Mouse (Mus musculus): Measurements from ENCODE around the gene Nsrp1. TPM values are rescaled to one million over a fixed set of nuclear protein-coding genes. Genes with fewer than 3 reads are reported as not detected.

Gene Nsrp1
- total RNA-seq, 2 experiments from 2014 or later, result 7.0 to 9.0 TPM

DNA sequence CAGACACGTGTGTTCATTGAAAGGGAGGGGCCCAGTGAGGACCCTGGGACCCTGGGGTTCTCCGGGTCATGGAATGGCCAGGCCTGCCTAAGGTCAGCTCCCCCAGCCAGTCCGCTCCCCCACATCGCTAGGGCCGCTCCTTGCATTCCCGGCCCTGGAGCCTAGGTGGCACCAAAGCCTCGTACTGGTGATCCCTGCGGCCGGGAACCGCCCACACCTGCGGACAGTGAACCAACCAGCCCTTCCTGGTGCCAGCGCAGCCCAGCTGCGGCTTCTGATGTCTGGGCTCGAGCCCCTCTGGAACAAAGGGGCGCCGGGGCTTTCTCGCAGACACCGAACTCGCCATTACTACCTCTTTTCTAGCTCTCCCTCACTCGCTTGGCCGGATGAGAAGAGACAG lies 80.9 kb downstream of the Nsrp1 start:
- DNase-seq, result peak; percentile 78 to 82
- intact Hi-C loops (cut with DNase I), result loop anchor here (1.0 to 5.0 kb wide), 2 partner anchors 75 to 96 kb away; no protein-coding TSS in a partner anchor

- DNase-seq, result no peak
- intact Hi-C loops (cut with DNase I), result loop anchor here (5.0 kb wide), 1 partner anchor 76 kb away; no protein-coding TSS in a partner anchor
These were observed 82.1 kb downstream of the Nsrp1 start for GRCm38 (mm10) chr11:76995966-76996672.

Small RNA genes lying within 50 kb of the gene (microRNA-seq; reads per million reads assigned to microRNA genes)
- 3,687 to 4,579 reads per million in 2 experiments for gene Mir423 (ENCODE audit: borderline number of aligned reads in 2 of 2)

Other genes starting within 250 kb of the Nsrp1 start
- gene Cpd, start 231.4 kb downstream of the Nsrp1 start, total RNA-seq (2021), result 10 to 100 TPM; 43.3 to 44.9 TPM
- gene Tmigd1, start 176.3 kb downstream of the Nsrp1 start, total RNA-seq (2021), result under 1 TPM; 0.22 to 0.27 TPM
- 10 to 100 TPM; 34.1 to 40.7 TPM for gene Blmh, start 153.6 kb downstream of the Nsrp1 start, total RNA-seq (2021)
- under 1 TPM; 0.51 to 0.58 TPM for gene Slc6a4, start 79.8 kb downstream of the Nsrp1 start, total RNA-seq (2021)
- under 1 TPM; 0.31 to 0.73 TPM for gene Efcab5, start 110.5 kb upstream of the Nsrp1 start, total RNA-seq (2021)
- gene Ssh2, start 137.9 kb upstream of the Nsrp1 start, total RNA-seq (2021), result 10 to 100 TPM; 78.2 to 96.2 TPM

Measured in heart, postnatal 36 days (tissue).